Comparison of ENCODE assay signal across 27 mouse cellular contexts in the genomic region with DNA sequence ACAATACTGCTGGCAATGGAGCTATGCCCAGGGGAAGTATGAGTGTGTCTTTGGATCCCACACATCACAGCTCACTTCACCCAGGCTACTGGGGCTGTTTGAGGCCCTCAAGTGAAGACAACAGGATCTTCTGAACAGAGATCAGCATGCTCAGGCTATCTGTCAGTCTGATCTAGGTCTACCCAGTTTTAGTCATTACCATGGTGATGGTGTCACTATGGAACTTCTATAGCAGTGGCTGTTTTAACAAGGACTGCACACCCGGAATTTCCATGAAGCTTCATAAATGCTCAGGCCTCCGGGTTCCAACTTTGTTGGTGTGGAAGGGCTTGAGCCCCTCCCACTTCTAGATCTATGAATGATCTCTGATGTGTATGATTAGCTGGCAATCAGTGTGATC. TPM values are rescaled to one million over a fixed set of nuclear protein-coding genes. Genes with fewer than 3 reads are reported as not detected.
DNase-seq lines count a peak whose midpoint lies in the region; ATAC-seq and TF ChIP-seq lines count a peak whose summit lies in the region.
"Had no signal": no experiment of that assay in that cellular context is flagged by ENCODE, and none has a peak within 500 bp of the region (broad histone marks: within the 10 kb centered on the region; RNA-seq: fewer than 3 reads in every experiment).

No protein-coding gene starts in this region.

- H3K9ac ChIP-seq in kidney, postnatal 0 days (ENCODE audit: low read depth, low read length): no peak overlapping the region
- H3K9ac ChIP-seq in kidney, embryonic 15.5 days: no peak overlapping the region
- H3K9ac ChIP-seq: embryonic facial prominence, embryonic 13.5 days; embryonic facial prominence, embryonic 15.5 days; forebrain, embryonic 12.5 days had no signal

- WGBS in kidney, postnatal 0 days: 60% methylated on average over 2 of the region's 2 CpGs
- WGBS in kidney, embryonic 15.5 days: 72% methylated on average over 2 of the region's 2 CpGs

- no peak for DNase-seq in kidney, postnatal 0 days (ENCODE audit: low spot score)
- peak; percentile 57 for DNase-seq in CD4-positive, CD25-positive, alpha-beta regulatory T cell, adult 2 months (ENCODE audit: low read depth, low spot score)
- DNase-seq in frontal cortex, postnatal 36 days (ENCODE audit: low spot score in 2 of 2): no peak
- DNase-seq in gastrocnemius, postnatal 14 days: no peak
- DNase-seq: adrenal gland, adult 2 months; adrenal gland, postnatal 10 days; adrenal gland, postnatal 25 days; cerebellum, adult 11-12 months; cerebellum, adult 2 months; cerebellum, adult 9-10 months; cerebellum, postnatal 14 days; cerebellum, postnatal 36 days; embryo, embryonic 11 days had no signal

- H3K27me3 ChIP-seq in kidney, postnatal 0 days (ENCODE audit: insufficient read depth, low read length): no peaks in the 10 kb centered on the region
- no peaks in the 10 kb centered on the region for H3K27me3 ChIP-seq in kidney, embryonic 15.5 days
- H3K27me3 ChIP-seq: CH12.LX; embryonic facial prominence, embryonic 13.5 days; embryonic facial prominence, embryonic 15.5 days; forebrain, embryonic 12.5 days; Patski had no signal

- H3K4me3 ChIP-seq in kidney, postnatal 0 days (replicated peaks; ENCODE audit: low read depth, low read length): no peak overlapping the region
- no peak overlapping the region for H3K4me3 ChIP-seq in kidney, embryonic 15.5 days (replicated peaks)
- H3K4me3 ChIP-seq: embryonic facial prominence, embryonic 13.5 days; embryonic facial prominence, embryonic 15.5 days; erythroblast, embryonic 14.5 days; forebrain, embryonic 10.5 days; forebrain, embryonic 12.5 days had no signal

- TF ChIP-seq CTCF in kidney, postnatal 0 days (IDR thresholded peaks at IDR 0.05; ENCODE audit: low read depth): no peak

- H3K36me3 ChIP-seq in kidney, postnatal 0 days (ENCODE audit: insufficient read depth, low read length): peaks cover 17% of the 10 kb centered on the region
- peaks cover 37% of the 10 kb centered on the region for H3K36me3 ChIP-seq in kidney, embryonic 15.5 days

- 0 out of 2 replicates have a peak overlapping the region, but pooled peaks have one; percentile 5 for H3K27ac ChIP-seq in kidney, postnatal 0 days
- H3K27ac ChIP-seq in kidney, embryonic 15.5 days: no peak overlapping the region
- H3K27ac ChIP-seq: embryonic facial prominence, embryonic 13.5 days; embryonic facial prominence, embryonic 15.5 days; forebrain, embryonic 10.5 days; forebrain, embryonic 12.5 days had no signal

- no peak overlapping the region for H3K4me2 ChIP-seq in kidney, postnatal 0 days (ENCODE audit: low read length)
- no peak overlapping the region for H3K4me2 ChIP-seq in kidney, embryonic 15.5 days
- H3K4me2 ChIP-seq: embryonic facial prominence, embryonic 13.5 days; embryonic facial prominence, embryonic 15.5 days; forebrain, embryonic 12.5 days had no signal

- peaks cover 24% of the 10 kb centered on the region for H3K4me1 ChIP-seq in kidney, postnatal 0 days (replicated peaks; ENCODE audit: insufficient read depth, low read length)
- peaks cover 49% of the 10 kb centered on the region for H3K4me1 ChIP-seq in kidney, embryonic 15.5 days

- H3K9me3 ChIP-seq in kidney, postnatal 0 days (replicated peaks; ENCODE audit: low read length): no peaks in the 10 kb centered on the region
- no peaks in the 10 kb centered on the region for H3K9me3 ChIP-seq in kidney, embryonic 15.5 days (replicated peaks)
- H3K9me3 ChIP-seq: embryonic facial prominence, embryonic 13.5 days; embryonic facial prominence, embryonic 15.5 days; forebrain, embryonic 10.5 days; forebrain, embryonic 12.5 days; G1E had no signal

- no peak for ATAC-seq in kidney, postnatal 0 days (replicated peaks; ENCODE audit: low FRiP score, low read depth)
- no peak for ATAC-seq in kidney, embryonic 15.5 days (replicated peaks; ENCODE audit: low FRiP score)
- peak; percentile 38 for ATAC-seq in activated CD4-positive, CD25-positive, alpha-beta regulatory T cell, adult 4 months
- ATAC-seq in inflammation-experienced regulatory T-cells, adult 6 months: peak; percentile 37
- no peak for ATAC-seq in cerebellum, adult (ENCODE audit: insufficient number of reproducible peaks, low FRiP score, low TSS enrichment)
- ATAC-seq: forebrain, embryonic 14.5 days; forebrain, embryonic 16.5 days; Patski had no signal

- intact Hi-C loops in gastrocnemius, postnatal 14 days (cut with DNase I; ENCODE audit: low total_unique reads): no loop called here

RNA-seq across cellular contexts. Expression of gene Arid1a, which starts 30.9 kb away (rescaled TPM):
- 17.9 and 19.3 TPM in 2 replicates for polyA plus RNA-seq in kidney, postnatal 0 days (2015; fragmentation: Nextera tagmentation; extraction: Ambion mirVana)
- 33.5 and 36.1 TPM in 2 replicates for polyA plus RNA-seq in kidney, embryonic 15.5 days (2015; fragmentation: Nextera tagmentation; extraction: Ambion mirVana)
- 10 to 100 TPM; 58.4 to 79.1 TPM for polyA plus RNA-seq in activated CD4-positive, CD25-positive, alpha-beta regulatory T cell, adult 4 months (2017; shearing (Covaris generic))
- polyA plus RNA-seq in inflammation-experienced regulatory T-cells, adult 6 months (2017; shearing (Covaris generic)): 10 to 100 TPM; 56.9 to 94.8 (median 76.7) TPM
- 10 to 100 TPM; 22.3 to 27.3 TPM for total RNA-seq in gastrocnemius, postnatal 14 days (2021)

RNA-seq across cellular contexts. Expression of gene Pigv, which starts 53.3 kb away (rescaled TPM):
- polyA plus RNA-seq in kidney, postnatal 0 days (2015; fragmentation: Nextera tagmentation; extraction: Ambion mirVana): 19.1 and 19.7 TPM in 2 replicates
- 19.9 and 20.2 TPM in 2 replicates for polyA plus RNA-seq in kidney, embryonic 15.5 days (2015; fragmentation: Nextera tagmentation; extraction: Ambion mirVana)
- 10 to 100 TPM; 10.6 to 11.9 TPM for polyA plus RNA-seq in activated CD4-positive, CD25-positive, alpha-beta regulatory T cell, adult 4 months (2017; shearing (Covaris generic))
- 10 to 100 TPM; 10.3 to 13.8 (median 11.3) TPM for polyA plus RNA-seq in inflammation-experienced regulatory T-cells, adult 6 months (2017; shearing (Covaris generic))
- 1 to 10 TPM; 9.4 to 9.9 TPM for total RNA-seq in gastrocnemius, postnatal 14 days (2021)

Comparison
In these comparisons a context has a peak if more than half of its experiments do, and no peak if none do; other contexts are left out.
1. ATAC-seq: peak in activated CD4-positive, CD25-positive, alpha-beta regulatory T cell, adult 4 months (single experiment) and inflammation-experienced regulatory T-cells, adult 6 months (single experiment); none in kidney, postnatal 0 days (single experiment), kidney, embryonic 15.5 days (single experiment) and cerebellum, adult (single experiment).